Mouse (Mus musculus): ENCODE measurements at regions not wholly inside any gene's neighbourhood (a gene's known extent, or its start where the extent isn't known, plus 50 kb on each side); places are given as distances from the start of the nearest gene placed in this dataset.

DNA sequence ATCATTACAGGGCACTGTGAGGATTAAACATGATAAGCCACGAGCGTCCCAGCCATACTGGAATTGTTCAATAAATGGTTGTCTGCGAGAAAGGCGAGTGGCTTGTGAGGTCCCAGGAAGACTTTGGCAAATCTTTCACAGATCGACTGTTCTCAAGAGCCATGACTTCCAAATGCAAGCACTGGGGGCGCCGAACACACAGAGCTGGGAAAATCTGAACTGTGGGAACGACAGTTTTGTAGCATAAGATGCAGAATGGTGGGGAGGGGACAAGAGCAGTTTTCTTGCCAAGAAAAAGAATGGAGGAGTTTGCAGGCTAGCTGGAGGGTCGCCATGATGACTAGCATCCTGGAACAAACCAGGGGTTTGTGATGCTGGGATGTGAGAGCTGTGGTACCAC is 300.8 kb downstream of the Bcor start:
- TF ChIP-seq CTCF (IDR thresholded peaks at IDR 0.05; ENCODE audit: control insufficient read depth, insufficient read depth, low read length) = no peak
- no peak for TF ChIP-seq POLR2A (IDR thresholded peaks at IDR 0.05; ENCODE audit: borderline replicate concordance, control insufficient read depth, low read depth, low read length)
